Mouse (Mus musculus): ENCODE measurements around the gene Inpp5k.
"Not testable (repeated sequence)": the region's sequence is repeated elsewhere in the genome, so short reads cannot be mapped to it uniquely, and the experiment has no call there.

The Inpp5k gene

GRCm38 (mm10) chr11:75679439-75680171 is 48.8 kb downstream of the Inpp5k start:
- peak; percentile 61 for DNase-seq

- no peak for DNase-seq
Measured at GRCm38 (mm10) chr11:75684462-75684861, 53.7 kb downstream of the Inpp5k start.

GRCm38 (mm10) chr11:75684956-75685355 is 54.2 kb downstream of the Inpp5k start:
- DNase-seq: no peak

- no peak for DNase-seq
Measured at GRCm38 (mm10) chr11:75687343-75687993, 56.7 kb downstream of the Inpp5k start.

GRCm38 (mm10) chr11:75688132-75688531 is 57.3 kb downstream of the Inpp5k start:
- DNase-seq: no peak

GRCm38 (mm10) chr11:75689977-75690376 is 59.2 kb downstream of the Inpp5k start:
- no peak for DNase-seq

GRCm38 (mm10) chr11:75691047-75691446 is 60.3 kb downstream of the Inpp5k start:
- no peak for DNase-seq

GRCm38 (mm10) chr11:75693570-75693969 is 62.8 kb downstream of the Inpp5k start:
- no peak for DNase-seq

GRCm38 (mm10) chr11:75697464-75697863 is 66.7 kb downstream of the Inpp5k start:
- not testable (repeated sequence) for DNase-seq

All from kidney, adult 11 months (tissue).